Mouse (Mus musculus) layer of hippocampus, postnatal 10 days (tissue): Measurements from ENCODE around the gene Grik1. TPM values are rescaled to one million over a fixed set of nuclear protein-coding genes. Genes with fewer than 3 reads are reported as not detected.
A peak's percentile ranks its signal among the peaks of the same experiment; 100 is the strongest.

Experiments used
- DNase-seq, 2 experiments: peaks; one replicate each; pipeline ENCODE4 v3.0.0; 2021; ENCODE audit warnings: low spot score in 2 of 2
- total RNA-seq, 2 experiments: library from RNA; stranded (reverse); gene quantifications; 2 replicates each; pipeline ENCODE4 v1.2.3; 2021

The Grik1 gene
- total RNA-seq, 2 experiments from 2014 or later: 29.8 to 32.1 TPM

GRCm38 (mm10) chr16:88142574-88142973 lies 147.5 kb downstream of the Grik1 start:
- DNase-seq: no peak

DNA sequence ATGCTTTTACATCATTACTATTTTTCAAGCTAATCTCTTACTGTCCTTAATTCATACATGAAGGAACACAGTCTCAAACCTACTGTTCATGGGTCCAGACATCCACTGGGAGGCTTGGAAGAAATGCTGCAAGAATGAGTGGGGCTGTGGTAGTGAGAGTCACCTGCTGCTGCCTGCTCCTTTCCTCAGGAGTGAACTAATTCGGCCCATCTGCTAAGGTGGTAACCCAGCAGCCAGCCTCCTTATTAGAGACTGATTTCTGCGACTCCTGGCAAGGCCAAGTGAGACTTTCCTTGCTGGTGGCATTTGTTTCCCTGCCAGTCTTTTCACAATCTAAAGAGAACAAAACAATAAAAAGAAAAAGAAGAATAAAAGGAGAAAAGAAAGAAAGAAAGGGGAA lies 147.9 kb downstream of the Grik1 start:
- DNase-seq: no peak

- DNase-seq: no peak
Measured at GRCm38 (mm10) chr16:88141594-88141993, 148.5 kb downstream of the Grik1 start.

DNA sequence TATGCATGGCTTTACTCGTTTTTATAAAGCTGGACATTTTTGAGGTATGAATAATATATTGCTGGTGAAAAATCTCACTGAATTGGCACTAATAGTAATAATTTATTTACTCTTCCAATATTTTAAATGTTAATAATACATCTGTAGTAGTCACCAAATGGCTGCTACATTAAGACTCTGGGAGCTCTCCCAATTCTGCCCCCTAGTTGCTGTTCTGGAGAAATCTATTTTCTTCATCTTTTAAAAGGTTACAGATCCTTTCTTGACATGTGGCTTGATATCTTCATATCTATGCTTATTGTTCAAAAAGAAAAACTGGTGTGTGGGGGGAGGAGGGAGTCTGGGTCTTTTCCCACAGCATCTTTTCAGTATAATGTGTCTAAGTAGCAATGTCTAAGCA lies 151.2 kb downstream of the Grik1 start:
- DNase-seq: no peak

DNA sequence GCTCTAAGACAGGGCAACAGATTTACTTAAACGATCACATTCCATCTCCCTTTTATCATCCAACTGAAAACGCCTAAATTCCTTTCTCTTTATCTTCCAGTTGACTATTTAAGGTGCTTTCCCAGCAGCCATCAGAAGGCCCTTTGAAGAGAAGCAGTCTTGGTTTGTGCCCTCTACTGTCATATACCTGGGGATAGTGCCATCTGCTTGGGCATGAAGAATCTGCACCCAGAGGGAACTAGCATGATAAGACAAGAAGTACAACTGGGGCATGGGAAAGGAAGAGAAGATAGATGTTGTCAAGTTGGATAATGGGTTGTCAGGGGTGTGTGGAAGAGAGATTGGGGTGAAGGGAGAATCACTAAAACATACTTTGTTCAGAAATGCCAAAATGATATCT lies 157.1 kb downstream of the Grik1 start:
- DNase-seq: no peak

DNA sequence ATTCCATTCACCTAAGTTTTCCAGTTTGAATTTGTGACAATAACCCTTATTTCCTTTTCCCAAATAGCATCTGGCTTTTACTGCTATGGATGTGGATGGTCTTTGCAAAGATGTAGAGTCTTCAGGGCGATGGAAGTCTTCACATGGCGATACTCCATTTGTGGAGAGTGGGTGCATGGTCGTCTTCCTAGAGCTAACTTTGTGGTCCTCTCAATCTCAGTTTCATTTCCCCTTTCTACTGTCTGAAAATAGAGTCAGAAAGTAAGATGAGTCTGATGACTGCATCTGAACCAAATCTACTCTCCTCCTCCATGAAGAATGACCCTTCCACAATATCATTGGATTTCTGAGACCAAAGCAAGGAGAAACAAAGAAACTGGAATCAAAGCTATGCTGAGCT lies 159.0 kb downstream of the Grik1 start:
- DNase-seq: no peak

GRCm38 (mm10) chr16:88125098-88125497 lies 165.0 kb downstream of the Grik1 start:
- DNase-seq: no peak

DNA sequence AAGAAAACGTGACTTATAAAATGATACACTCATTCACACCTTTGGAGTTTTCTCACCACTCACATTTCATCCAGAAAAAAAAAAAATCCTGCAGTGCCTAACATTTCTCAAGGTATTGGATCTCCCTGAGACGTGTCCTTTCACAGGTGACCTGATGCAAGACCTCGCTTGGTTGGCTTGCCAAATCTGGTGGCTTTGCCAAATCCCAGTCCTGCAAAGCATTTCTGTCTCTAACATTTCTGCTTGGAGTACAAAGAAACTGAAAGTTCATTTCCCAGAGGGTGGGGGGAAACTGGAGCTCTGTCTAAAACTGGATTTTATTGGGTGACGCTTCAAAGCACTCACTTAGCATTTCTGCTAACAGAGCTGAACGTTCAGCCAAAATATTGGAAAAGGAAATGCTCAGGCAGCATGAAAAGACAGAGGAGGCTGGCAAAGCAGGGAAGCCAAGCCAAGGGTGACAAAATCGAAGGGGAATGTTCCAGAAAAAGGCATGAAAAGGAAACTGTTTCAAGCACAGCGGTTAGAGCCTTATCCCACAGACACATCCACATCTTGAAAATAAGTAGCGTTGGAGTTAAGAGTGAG lies 177.4 kb downstream of the Grik1 start:
- peak; percentile 20 to 28 for DNase-seq

DNA sequence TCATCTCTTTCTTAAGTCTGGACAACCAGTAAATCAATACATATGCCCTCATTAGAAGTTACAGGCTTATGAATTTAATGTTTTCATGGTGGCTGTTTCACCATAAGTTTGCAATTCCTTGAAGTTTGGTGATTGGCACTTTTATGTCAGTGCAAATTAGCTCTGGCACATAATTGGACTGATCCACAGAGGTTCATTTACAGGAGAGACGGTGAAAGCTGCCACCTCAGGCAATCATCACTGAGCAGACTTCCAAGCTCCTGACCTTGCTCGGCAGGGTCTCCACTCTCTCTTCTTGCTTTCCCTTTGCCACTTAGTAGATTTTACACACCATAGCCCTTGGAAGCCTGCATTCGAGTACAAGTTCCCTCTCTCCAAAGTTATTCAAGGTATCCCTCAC lies 178.6 kb downstream of the Grik1 start:
- no peak for DNase-seq

GRCm38 (mm10) chr16:88094206-88094789 lies 195.8 kb downstream of the Grik1 start:
- no peak for DNase-seq

DNA sequence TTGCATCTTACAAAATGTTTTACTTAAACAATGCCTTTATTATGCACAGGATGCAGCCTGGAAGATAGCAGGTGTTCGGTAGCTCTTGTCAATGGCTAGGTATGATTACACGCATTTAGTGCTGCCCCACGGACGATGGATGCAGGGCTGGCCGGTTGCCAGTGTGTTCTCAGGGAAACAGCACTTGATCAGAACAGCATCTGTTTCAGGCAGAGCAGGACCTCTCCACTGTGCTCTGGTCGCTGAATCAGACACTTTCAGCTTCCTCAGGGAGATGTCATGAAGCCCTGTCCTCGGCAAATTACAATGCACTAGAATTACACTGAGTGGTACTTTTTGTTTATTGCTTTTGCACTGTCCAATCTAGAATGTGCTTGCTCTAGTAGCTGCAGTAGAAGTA lies 202.8 kb downstream of the Grik1 start:
- no peak for DNase-seq

GRCm38 (mm10) chr16:88074716-88075115 lies 215.3 kb downstream of the Grik1 start:
- DNase-seq: peak; percentile 8 to 24

- DNase-seq: no peak
Measured at GRCm38 (mm10) chr16:88060936-88061335, 229.1 kb downstream of the Grik1 start.

GRCm38 (mm10) chr16:88048121-88048520 lies 241.9 kb downstream of the Grik1 start:
- DNase-seq: no peak

- no peak for DNase-seq
Measured at GRCm38 (mm10) chr16:88044321-88044720, 245.7 kb downstream of the Grik1 start.

DNA sequence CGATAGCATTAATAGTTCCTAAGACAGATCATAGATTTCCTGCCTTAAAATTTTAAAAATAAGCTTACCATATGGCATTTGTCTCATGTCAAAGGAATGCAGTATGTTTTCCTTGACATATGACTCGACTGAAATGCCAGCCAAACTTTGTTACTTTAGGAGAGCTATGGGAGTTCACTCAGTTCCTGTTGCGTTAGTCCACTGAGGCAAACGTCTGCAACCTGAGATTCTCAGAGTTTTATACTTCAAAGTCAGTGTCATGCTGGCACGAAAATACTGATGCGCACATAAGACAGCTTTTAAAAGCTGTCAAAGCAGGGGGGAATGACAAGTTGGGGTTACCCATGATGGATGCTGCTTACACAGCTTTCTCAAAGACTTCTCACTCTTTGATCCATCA lies 247.6 kb downstream of the Grik1 start:
- no peak for DNase-seq

GRCm38 (mm10) chr16:88038503-88039091 lies 251.5 kb downstream of the Grik1 start:
- DNase-seq: no peak

GRCm38 (mm10) chr16:87988805-87989204 lies 301.3 kb downstream of the Grik1 start:
- DNase-seq: no peak

- DNase-seq: no peak
Measured at GRCm38 (mm10) chr16:87984201-87984870, 305.7 kb downstream of the Grik1 start.

- no peak for DNase-seq
Measured at GRCm38 (mm10) chr16:87974076-87974443, 316.0 kb downstream of the Grik1 start.

DNA sequence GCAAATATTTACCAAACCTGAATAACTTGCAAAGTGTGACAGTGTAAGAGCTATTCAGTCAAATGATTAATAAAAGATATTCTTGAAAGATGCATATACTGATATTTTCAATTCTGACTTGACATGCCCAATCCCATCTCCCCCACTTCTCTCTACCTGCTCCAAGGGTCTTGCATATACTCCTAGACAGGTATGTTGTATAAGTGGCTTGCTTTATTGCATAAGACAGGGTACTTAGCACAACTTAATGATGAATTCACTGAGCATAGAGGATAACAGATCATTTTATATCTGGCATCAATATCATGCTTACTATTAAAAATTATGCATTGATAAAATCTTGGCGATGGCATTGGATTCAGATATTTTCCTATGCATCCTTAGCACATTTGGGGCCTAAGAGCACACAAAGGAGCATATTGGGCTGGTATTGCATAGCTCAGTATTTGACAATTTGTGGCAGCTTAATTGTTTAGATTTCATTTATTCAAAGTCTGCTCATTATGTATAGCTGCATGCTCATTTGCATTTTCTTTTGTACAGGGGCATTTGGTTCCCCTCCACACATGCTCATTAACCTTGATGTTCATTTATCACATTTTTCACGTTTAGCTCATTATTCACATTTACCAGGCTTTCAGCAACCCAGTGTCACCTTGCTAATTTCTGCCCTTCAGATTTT lies 316.5 kb downstream of the Grik1 start:
- DNase-seq: no peak

DNA sequence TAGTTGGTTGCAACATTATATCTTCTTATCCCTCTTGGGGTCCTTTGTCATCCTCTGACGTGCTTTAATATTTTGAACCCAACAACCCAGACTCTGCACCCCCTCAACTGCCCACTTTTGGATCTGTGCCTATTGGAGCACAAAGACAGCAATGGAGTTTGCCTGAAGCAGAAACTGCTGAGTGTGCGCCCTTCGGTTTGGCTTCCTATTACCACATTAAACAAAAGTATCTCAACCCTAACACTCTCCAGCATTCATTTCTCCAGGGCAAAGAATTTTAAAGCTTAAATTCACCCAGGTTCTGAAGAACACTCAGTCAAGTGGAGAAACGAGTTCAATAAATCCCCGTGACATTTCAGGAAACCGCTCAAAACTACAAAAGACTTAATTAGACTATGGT lies 318.2 kb downstream of the Grik1 start:
- DNase-seq: no peak
